Mouse (Mus musculus) CD4-positive, CD25-positive, alpha-beta regulatory T cell, adult 4 months (primary cell): ENCODE data around the gene Cnnm1. TPM values are rescaled to one million over a fixed set of nuclear protein-coding genes. Genes with fewer than 3 reads are reported as not detected.
"Not testable (repeated sequence)": the region's sequence is repeated elsewhere in the genome, so short reads cannot be mapped to it uniquely, and the experiment has no call there.

Experiments
- ATAC-seq: one replicate; pipeline ENCODE4 v1.8.0; 2017
- polyA plus RNA-seq, 2 experiments: library from polyadenylated mRNA; unstranded; fragments of 100-300 nt; shearing (Covaris generic); gene quantifications; one replicate each; pipeline ENCODE4 v1.2.1; 2017

Cnnm1 gene
- polyA plus RNA-seq, 2 experiments from 2014 or later = not detected

DNA sequence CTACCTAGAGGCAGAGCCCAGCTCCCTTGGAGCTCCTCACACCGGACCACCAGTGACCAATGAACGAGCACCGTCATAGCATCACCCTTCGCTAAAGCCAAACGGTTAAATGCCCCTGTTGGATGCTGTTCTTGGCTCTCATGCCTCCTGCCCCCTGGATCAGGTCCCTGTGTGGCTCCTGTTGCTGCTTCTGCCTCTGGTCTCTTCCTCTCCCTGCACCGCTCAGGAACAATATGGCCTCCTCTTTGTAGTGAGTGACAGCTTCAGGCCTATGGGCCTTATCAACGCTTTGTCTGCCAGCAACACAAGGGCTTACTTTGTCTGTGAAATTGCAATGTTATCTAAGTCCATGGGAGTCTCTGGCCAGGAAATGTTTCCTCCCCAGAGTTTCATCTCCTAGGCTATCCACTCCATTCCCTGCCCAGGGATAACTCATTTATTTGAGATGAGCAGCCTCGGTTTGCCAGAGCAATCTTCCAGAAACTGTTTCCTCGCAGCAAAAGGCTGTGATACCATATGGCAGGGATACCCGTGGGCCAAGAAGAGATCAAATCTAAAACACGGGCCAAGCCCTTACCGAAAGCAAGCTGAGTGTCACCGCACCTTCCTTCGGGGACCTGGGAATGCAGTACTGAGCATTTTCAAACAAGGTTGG is 25.5 kb downstream of the Cnnm1 start:
- ATAC-seq = no peak

DNA sequence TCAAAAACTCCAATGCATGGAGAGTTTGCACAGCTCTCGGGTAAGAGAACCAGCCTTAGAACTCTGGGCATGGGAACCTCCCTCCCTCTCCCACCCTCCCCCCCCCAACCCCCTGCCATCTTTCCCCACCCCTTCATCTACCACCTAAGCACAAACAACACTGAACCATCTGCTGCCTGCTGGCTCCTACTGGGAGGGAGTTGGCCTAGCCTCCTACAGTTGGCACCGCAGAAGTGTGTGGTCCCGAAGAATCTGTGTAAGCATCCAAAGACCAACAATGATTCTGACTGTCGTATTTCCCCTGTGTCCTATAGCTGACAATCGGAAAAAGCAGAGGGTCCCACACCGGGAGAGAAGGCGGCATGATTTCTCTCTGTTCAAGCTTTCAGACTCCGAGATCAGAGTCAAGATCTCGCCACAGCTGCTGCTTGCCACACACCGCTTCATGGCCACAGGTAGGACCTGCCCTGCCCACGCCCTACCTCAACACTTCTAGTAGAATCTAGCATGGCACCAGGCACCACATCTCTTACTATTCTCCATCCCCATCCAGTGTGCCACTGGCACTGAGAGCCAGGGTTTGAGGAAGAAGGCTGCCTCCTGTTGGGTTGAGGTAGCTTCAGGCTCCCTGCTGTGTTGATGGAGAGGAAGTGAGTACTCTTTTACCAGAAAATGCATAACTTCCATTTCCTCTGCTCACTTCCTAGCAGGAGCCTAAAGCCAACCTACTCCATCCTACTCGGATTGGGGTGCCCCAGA is 27.9 kb downstream of the Cnnm1 start:
- no peak for ATAC-seq

DNA sequence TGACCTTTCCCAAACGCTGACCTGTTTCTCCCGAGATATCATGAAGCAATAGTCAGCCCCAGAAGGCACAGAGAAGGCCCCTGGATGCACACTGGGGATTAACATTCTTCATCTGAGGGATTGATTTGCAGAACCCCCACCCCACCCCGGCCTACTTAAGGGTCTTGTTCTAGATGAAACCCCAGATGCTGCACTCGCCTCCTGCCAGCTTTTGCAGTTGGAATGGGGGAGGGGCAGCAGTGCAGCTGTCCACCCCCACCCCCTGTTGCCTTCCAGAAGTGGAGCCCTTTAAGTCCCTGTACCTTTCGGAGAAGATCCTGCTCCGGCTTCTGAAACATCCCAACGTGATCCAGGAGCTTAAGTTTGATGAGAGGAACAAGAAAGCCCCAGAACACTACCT is 29.1 kb downstream of the Cnnm1 start:
- ATAC-seq = no peak

DNA sequence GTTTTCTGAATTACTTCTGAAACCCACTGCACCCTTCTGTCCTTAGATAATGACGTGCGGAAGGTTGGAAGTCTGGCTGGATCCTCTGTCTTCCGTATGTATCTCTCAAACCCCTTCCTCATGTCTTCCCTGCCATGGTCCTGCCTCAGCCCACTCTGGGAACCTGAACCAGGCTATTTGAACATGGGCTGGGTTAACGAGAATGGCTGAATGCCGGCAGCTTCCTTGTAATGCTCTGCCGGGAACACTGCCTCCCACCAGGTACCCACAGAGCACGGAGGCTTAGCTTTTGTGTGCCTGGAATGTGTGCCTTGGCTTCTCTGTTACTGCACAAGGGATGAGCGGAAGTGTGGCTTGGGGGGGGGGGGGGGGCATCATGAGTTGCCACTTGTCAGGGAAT is 32.1 kb downstream of the Cnnm1 start:
- ATAC-seq = no peak

DNA sequence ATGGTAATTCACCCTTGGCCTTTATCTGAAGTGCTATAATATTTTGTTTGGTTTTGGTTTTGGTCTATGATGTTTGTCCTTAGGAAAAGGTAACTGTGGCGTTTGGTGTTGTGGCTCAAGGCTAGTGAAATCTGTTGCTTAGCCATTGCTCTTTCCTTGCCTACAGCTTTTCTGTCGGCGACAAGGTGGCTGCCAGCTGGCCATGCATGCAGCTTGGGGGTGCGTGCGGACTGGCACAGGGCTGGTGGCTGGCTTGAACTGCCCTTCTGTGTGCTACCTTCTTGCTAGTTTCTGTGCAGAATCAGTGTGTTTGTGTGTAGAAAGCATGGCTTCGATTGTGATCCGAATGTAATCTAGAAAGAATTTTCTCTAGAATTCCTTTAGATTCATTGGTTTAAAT is 32.5 kb downstream of the Cnnm1 start:
- ATAC-seq = no peak

DNA sequence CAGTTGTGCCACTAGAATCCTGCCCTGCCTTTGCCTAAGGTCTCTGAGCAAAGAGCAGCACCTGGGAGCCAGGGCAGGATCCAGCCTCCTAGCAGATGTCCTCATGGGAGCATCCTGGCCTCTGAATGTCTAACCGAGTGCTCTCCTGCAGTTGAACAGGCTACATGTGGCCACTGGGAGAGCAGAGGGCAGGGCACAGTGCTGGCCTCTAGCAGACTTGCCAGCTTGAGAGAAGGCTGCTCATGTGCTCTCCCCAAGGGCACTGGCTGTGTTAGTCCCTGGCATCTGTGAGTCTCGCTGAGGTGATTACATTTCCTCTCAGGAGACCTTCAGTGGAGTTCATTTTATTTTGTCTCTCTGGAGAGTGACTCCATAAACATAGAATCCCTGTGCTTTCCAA is 35.4 kb downstream of the Cnnm1 start:
- no peak for ATAC-seq

DNA sequence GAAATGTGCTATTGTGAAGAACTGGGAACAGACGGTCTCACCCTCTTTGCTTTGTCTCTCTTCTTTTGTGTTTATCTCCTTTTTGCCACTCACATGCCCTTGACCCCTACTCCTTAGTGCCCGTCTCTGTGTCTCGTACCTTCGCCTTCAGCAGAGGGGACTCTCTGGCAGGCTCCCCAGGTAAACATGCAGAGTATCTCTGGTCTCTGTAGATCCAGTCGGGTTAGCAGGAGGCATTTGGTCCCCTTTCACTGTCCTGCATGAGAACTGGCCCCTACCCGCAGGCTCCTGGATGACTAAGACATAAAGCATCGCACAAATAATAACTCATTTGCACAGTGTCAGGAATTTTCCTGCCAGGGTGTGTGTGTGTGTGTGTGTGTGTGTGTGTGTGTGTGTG is 35.8 kb downstream of the Cnnm1 start:
- ATAC-seq = no peak

DNA sequence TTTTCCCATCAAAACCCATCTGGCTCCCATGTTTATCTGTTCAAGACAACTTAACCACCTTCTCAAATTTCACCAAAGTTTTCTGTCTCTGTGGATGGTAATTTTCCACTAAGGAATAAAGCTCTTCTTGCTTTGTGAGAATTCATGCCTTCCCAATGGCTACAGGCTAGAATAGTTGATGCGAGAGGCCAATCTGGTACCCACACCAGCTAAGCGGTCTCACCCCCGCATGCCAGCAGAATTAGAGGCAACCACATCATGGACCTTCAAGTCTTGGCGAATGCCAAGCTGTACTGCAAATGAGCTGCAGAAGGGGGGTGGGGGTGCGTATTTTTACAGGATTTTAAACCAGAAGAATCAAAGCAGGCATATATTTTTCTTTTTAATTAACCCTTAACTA is 37.2 kb downstream of the Cnnm1 start:
- no peak for ATAC-seq

DNA sequence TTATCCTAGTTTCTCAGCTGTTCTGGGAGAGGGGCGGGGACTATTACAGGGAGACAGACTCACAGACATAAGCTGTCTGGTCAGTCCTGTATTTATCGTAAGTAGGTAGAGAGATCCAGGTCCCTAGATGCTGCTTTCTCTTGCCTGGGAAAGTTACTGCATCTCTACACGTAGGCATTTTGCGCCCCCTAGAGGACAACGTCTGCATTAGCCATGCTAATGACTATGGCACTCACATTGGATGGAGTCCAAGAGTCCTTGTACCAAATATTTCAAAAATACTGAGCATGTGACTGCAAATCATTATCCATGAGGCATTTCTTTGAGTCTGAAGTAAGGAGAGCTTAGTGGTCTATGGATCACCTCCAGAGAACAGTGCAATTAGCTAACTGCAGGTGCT is 38.7 kb downstream of the Cnnm1 start:
- ATAC-seq = no peak

DNA sequence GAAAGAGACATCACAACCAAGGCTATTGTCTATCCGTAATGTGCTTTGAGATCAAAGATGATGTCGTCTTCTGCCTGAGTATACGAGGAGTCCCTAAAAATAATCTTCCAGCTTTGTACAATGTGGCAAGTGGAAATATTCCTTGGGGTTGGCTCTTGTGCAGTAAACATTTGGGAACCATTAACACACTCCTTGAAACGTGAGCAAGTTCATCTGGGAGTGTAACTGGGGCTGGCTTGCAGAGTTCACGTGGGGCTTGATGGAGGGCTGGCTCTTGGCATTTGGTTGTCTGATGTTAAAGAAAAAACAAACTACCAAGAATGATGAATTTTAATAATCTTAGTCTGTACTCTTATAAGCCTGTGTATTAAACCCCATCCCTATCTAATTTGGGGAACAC is 39.2 kb downstream of the Cnnm1 start:
- ATAC-seq = no peak

DNA sequence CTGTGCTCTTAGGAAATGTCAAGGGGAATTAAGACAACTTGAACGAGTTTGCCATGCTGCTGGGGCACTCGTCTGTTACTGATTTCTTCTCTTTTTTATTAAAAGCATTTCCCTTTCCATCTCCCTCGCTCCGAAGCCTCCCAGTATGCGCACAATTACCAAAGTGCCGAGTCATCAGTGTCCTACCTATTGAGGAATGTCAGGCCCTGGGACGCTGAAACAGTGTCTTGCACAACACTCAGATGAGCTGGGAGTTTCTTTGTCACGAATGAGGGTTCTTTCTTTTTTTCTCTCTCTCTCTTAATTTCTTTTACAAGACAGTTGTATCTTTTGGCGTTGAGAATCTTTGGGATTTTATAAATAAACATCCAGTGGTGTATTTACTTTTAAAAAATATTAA is 40.3 kb downstream of the Cnnm1 start:
- no peak for ATAC-seq

DNA sequence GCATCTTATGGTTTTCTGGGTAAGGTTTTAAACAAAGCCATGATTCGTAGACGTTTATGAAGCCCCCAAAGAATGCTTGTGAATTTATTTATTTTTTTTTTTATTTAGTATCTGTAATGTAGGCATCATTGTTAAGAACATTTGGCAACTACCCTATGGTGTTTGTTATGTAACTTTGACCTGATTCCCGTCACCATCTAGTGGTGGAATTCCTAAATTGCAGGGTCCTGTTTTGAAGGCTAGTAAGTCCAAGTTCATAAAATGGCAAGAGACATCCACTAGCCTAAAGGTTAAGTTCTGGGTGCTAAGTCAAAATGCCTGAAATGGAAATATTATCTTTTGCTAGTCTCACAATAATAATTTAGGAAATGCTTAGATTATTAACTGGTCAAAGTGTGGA is 47.2 kb downstream of the Cnnm1 start:
- no peak for ATAC-seq

DNA sequence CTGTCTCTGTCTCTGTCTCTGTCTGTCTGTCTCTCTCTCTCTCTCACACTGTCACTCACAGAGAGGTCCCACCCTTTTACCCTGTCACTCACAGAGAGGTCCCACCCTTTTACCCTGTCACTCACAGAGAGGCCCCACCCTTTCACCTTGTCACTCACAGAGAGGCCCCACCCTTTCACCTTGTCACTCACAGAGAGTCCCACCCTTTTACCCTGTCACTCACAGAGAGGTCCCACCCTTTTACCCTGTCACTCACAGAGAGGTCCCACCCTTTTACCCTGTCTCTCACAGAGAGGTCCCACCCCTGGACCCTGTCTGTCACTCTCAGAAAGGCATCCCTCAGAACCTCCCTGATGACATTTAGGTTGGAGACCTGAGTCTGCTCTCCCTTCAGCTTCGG is 53.1 kb downstream of the Cnnm1 start:
- not testable (repeated sequence) for ATAC-seq

DNA sequence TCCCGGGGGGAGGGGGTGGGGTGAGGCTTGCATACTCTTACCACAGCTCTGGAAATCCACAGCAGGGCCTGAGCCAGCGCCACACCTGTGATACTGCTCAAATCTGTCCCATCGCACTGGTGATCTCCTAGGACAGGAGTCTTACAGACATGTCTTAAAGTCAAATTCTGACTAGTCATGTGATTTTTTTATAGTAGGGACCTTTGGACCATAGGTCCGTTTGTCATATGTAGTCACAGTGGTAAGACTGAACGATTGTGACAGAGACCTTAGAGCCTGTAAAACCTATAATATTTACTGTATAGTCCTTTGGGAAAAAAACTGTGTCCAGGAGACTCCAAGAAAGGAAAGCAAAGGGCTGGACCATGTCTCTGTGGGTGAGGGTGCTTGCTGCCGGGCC is 53.6 kb downstream of the Cnnm1 start:
- ATAC-seq = no peak

DNA sequence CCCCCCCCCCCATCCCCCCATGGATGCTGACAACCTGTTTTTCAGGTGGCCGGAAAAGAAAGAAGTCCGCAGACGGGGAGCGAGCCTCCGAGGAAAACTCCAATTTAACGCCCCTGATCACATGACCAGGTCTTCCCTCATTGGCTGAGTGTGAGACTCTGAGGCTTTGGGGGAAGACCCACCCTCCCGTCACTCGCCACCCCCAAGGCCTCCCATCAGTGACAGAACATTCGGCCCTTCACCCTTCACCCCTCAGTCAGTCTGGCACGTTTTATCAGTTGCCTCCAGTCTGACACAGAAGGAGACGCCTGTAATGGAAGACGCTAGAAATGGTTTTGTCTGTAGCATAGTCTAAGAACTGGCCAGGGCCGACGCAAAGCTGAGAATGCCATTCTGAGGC is 54.7 kb downstream of the Cnnm1 start:
- no peak for ATAC-seq

DNA sequence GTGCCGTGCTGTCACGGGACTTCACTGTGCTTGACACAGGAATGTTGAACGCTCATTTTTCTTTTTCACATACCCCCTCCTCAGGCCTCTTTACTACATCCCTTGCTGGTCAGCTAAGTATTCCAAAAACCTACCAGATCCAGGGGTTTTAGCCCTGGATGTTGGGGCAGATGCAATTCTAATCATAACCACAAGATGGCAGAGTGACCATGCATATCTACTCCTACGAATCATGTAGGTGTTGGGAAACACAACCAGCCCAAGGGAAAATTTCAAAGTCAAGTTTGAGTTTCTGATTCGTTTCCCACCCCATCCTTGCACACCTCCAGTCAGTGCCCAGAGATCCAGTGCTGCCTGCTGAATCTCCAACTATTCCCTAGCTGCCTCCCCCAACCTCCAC is 55.6 kb downstream of the Cnnm1 start:
- peak; percentile 34 for ATAC-seq

DNA sequence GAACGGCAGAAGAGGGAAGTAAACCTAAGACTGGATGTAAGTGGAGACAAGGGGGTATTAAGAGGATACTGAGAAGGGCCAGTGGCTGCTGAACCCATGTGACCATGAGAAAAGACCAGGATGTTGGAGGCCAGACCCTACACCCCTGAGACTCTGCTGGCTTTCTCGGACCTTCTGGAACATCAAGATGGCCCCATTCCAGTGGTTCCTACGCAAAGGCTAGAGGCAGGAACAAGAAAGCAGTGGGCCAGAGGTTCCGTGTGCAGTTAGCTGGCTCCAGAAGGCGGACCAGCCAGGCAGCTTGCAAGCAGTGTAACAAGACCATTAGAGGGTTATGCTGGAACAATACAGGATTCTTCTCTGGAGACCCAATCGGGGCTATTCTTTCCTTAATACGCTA is 57.2 kb downstream of the Cnnm1 start:
- ATAC-seq = no peak

DNA sequence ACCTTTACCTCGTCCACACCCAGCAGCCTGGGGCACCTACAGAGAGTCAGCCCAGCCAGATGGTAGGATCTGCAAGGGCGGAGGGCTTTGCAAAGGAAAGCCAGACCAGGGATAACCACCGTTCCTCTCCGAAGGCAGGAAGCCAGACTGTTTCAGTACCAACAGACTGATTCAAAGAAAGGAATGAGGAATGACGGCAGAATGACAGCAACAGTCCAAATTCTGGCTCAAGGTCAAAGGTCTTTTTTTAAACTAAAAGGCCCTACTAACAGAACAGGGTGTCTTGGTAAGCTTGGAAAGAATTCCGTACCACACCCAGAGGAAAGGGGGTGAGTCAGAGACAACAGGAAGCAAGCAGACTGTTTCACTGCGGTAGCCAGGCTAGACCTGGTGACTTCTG is 58.6 kb downstream of the Cnnm1 start:
- no peak for ATAC-seq

DNA sequence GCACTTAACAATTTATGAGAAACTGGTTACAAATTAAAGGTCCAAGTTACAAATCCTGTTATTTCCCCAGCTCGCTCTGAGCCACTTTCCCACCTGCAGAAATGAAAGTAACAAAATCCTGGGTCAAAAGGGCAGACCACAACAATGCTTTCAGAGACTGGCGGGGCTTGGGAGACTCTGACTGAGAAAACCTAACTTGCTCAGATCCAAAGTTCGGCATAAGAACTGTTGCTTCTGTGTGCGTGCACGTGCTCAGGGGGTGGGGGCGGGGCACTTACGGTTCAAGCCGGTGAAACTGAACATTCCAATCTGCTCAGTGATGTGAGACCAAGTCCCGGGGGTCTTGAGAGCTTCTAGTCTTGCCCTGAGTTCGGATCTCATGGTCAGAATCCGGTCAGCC is 62.4 kb downstream of the Cnnm1 start:
- ATAC-seq = no peak

DNA sequence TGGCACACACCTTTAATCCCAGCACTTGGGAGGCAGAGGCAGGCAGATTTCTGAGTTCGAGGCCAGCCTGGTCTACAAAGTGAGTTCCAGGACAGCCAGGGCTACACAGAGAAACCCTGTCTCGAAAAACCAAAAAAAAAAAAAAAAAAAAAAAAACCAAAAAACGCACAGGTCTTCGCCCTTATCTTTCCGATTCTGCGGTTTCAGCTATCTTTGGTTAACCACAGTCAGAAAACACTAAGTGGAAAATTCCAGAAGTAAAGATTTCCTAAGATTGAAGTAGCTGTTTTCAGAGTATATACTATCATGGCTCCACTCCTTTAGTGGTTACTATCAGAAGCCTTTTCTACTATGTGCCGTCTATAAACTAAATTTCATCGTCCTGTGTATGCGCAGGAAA is 63.4 kb downstream of the Cnnm1 start:
- ATAC-seq = not testable (repeated sequence)

DNA sequence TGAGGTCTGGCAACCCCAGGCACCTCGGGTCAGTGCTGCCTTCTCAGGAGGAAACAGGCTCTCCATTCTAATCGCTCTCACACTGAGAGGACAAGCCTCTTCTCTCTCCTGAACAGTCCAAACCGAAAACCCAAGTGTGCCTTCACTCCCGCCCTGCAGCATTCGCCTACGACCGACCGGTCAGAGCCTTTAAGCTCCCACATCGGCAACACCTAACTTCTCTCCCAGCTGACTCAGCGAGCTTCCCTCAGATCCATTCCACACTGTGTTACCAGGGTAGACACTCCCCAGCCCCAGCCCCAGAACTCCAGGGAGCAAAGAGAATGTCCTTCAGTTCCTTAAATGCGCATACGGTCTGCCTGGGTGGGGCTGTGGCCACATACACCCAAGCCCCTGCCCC is 65.2 kb downstream of the Cnnm1 start:
- ATAC-seq = no peak

DNA sequence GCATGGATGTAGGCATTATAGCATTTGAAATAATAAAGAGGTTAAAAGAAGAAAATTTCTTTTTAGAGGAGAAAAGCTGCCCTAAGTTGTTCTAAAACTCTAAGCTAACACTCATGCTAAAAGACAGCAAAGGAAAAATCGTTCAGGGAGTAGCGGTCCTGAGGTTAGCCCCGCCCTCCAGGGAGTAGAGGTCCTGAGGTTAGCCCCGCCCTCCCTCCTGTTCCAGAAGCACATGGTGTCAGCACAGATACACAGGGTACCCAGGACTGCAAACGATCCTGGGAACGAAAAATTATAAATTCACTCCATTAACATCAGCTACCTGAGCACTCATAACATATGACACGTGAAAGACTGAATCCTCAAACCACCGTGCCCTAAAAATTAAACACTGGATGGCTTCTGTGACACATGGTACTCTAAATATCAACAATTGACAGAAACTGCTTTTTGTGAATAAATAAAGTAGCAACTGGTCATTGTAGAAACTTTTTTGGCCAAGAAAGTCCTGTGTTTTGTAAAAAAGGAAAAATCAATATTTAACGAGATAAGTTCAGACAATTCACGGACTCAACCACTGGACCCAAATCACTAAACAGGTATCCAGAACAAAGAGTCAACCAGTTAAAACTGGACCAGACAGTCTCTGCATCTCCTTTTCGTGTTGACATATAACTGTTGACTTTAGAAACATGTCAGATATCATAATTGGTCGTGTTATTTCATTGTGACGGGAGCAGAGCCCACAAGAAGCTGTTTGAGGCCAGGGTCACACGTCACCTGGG is 70.4 kb downstream of the Cnnm1 start:
- no peak for ATAC-seq

DNA sequence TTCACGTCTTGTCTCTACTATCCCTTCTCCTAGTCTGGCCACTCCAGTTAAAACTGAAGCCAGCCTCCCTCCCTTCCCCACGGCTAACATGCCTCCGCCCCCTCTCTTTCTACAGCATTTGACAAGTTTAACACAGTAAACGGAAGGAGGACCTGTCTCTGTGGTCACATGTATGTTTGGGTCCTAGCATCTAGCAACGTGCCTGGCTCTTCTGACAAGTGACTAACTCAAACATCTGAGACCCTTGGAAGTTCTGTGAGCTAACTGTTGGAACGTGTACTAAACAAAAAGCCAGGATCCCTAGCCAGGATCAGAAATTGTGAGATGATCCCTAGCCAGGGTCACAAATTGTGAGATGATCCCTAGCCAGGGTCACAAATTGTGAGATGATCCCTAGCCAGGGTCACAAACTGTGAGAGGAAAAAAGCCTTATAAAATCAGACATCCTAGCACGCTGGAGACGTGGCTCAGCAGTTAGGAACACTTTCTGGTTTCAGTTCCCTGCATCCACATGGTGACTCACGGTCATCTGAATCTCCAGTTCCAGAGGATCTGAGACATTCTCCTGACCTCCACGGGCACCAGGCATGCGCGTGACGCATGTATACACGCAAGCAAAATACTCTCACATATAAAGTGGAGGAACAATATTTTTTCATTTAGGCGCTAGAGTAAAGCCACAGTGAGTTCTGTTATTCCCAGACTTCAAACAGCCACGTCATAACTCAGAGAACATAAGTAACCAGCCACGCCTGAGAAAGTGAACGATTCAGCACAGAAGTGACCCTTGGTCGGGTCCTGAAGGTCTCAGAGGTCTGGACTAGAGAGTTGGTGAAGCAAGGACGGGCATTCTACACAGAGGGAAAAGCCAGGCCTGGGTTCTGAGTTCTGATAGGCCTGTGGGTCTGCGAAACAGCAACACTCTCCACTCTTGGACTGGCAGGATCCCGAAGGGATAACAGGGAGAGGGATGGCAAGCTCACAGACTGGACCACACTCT is 71.7 kb downstream of the Cnnm1 start:
- no peak for ATAC-seq
